Mouse (Mus musculus): ENCODE measurements at regions not wholly inside any gene's neighbourhood (a gene's known extent, or its start where the extent isn't known, plus 50 kb on each side); places are given as distances from the start of the nearest gene placed in this dataset.

- no peak for DNase-seq (ENCODE audit: low spot score, missing footprints)
- no peaks in the 10 kb centered on the region for H3K27me3 ChIP-seq (ENCODE audit: control insufficient read depth, insufficient read depth, low read length)
These were observed 119.4 kb upstream of the Klhl29 start for GRCm38 (mm10) chr12:5494657-5495512.

GRCm38 (mm10) chr12:5464250-5464899 lies 88.9 kb upstream of the Klhl29 start:
- H3K27me3 ChIP-seq (ENCODE audit: control insufficient read depth, insufficient read depth, low read length): no peaks in the 10 kb centered on the region
- DNase-seq (ENCODE audit: low spot score, missing footprints) (peak; percentile 83), ATAC-seq (ENCODE audit: low FRiP score) (peak; percentile 77)
- no peak overlapping the region for H3K4me3 ChIP-seq (ENCODE audit: low read depth, low read length)
- H3K9me3 ChIP-seq (ENCODE audit: control insufficient read depth, low read length): no peaks in the 10 kb centered on the region
- 17% methylated on average over 9 of the region's 9 CpGs for WGBS
- H3K4me1 ChIP-seq (ENCODE audit: control insufficient read depth, insufficient read depth, low read length): peaks cover 2% of the 10 kb centered on the region; the same call in 1 of the 2 replicates
- H3K9ac ChIP-seq (ENCODE audit: low read length): no peak overlapping the region
- no peaks in the 10 kb centered on the region for H3K36me3 ChIP-seq (ENCODE audit: control insufficient read depth, insufficient read depth, low read length)
- H3K27ac ChIP-seq (ENCODE audit: low read depth, low read length): no peak overlapping the region
- no peak overlapping the region for H3K4me2 ChIP-seq

More at GRCm38 (mm10) chr12:5494657-5495512, 119.4 kb upstream of the Klhl29 start:
- no peaks in the 10 kb centered on the region for H3K36me3 ChIP-seq (ENCODE audit: control insufficient read depth, insufficient read depth, low read length)
- no peak overlapping the region for H3K4me2 ChIP-seq
- H3K27ac ChIP-seq (ENCODE audit: low read depth, low read length): no peak overlapping the region
- ATAC-seq (ENCODE audit: low FRiP score): no peak
- no peak overlapping the region for H3K4me3 ChIP-seq (ENCODE audit: low read depth, low read length)
- H3K9me3 ChIP-seq (ENCODE audit: control insufficient read depth, low read length): no peaks in the 10 kb centered on the region
- 59% methylated on average over 7 of the region's 7 CpGs for WGBS
- H3K4me1 ChIP-seq (ENCODE audit: control insufficient read depth, insufficient read depth, low read length): no peaks in the 10 kb centered on the region
- H3K9ac ChIP-seq (ENCODE audit: low read length): no peak overlapping the region

- DNase-seq (ENCODE audit: low spot score, missing footprints): peak; percentile 54
- 84% methylated on average over 2 of the region's 2 CpGs for WGBS
These were observed 77.7 kb upstream of the Klhl29 start for GRCm38 (mm10) chr12:5453157-5453556.

GRCm38 (mm10) chr12:5443730-5444129 lies 68.2 kb upstream of the Klhl29 start:
- Histone ChIP-seq H3K27ac (ENCODE audit: low read depth, low read length) (no peak overlapping the region), H3K36me3 (ENCODE audit: control insufficient read depth, insufficient read depth, low read length) (no peaks in the 10 kb centered on the region), H3K27me3 (ENCODE audit: control insufficient read depth, insufficient read depth, low read length) (no peaks in the 10 kb centered on the region), H3K9ac (ENCODE audit: low read length) (no peak overlapping the region), H3K4me1 (ENCODE audit: control insufficient read depth, insufficient read depth, low read length) (no peaks in the 10 kb centered on the region), H3K4me2 (no peak overlapping the region), H3K4me3 (ENCODE audit: low read depth, low read length) (no peak overlapping the region), H3K9me3 (ENCODE audit: control insufficient read depth, low read length) (no peaks in the 10 kb centered on the region)
- WGBS: 55% methylated on average over 2 of the region's 2 CpGs
- DNase-seq (ENCODE audit: low spot score, missing footprints): no peak
- ATAC-seq (ENCODE audit: low FRiP score): no peak

More at GRCm38 (mm10) chr12:5453157-5453556, 77.7 kb upstream of the Klhl29 start:
- Histone ChIP-seq H3K9ac (ENCODE audit: low read length) (no peak overlapping the region), H3K27ac (ENCODE audit: low read depth, low read length) (no peak overlapping the region), H3K4me1 (ENCODE audit: control insufficient read depth, insufficient read depth, low read length) (no peaks in the 10 kb centered on the region), H3K36me3 (ENCODE audit: control insufficient read depth, insufficient read depth, low read length) (no peaks in the 10 kb centered on the region), H3K4me3 (ENCODE audit: low read depth, low read length) (no peak overlapping the region), H3K4me2 (no peak overlapping the region), H3K27me3 (ENCODE audit: control insufficient read depth, insufficient read depth, low read length) (no peaks in the 10 kb centered on the region), H3K9me3 (ENCODE audit: control insufficient read depth, low read length) (no peaks in the 10 kb centered on the region)
- no peak for ATAC-seq (ENCODE audit: low FRiP score)

- 77% methylated on average over 7 of the region's 7 CpGs for WGBS
- no peaks in the 10 kb centered on the region for H3K27me3 ChIP-seq (ENCODE audit: control insufficient read depth, insufficient read depth, low read length)
- peak; percentile 22; the same call in 1 of the 2 replicates for ATAC-seq (ENCODE audit: low FRiP score)
- no peak overlapping the region for H3K27ac ChIP-seq (ENCODE audit: low read depth, low read length)
- no peak for DNase-seq (ENCODE audit: low spot score, missing footprints)
- H3K36me3 ChIP-seq (ENCODE audit: control insufficient read depth, insufficient read depth, low read length): no peaks in the 10 kb centered on the region
- no peak overlapping the region for H3K9ac ChIP-seq (ENCODE audit: low read length)
- H3K4me2 ChIP-seq: no peak overlapping the region
- no peak overlapping the region for H3K4me3 ChIP-seq (ENCODE audit: low read depth, low read length)
- no peaks in the 10 kb centered on the region for H3K9me3 ChIP-seq (ENCODE audit: control insufficient read depth, low read length)
- H3K4me1 ChIP-seq (ENCODE audit: control insufficient read depth, insufficient read depth, low read length): no peaks in the 10 kb centered on the region
These were observed 67.6 kb upstream of the Klhl29 start for GRCm38 (mm10) chr12:5443091-5443531.

- Histone ChIP-seq H3K27ac (ENCODE audit: low read depth, low read length) (no peak overlapping the region), H3K36me3 (ENCODE audit: control insufficient read depth, insufficient read depth, low read length) (no peaks in the 10 kb centered on the region), H3K4me1 (ENCODE audit: control insufficient read depth, insufficient read depth, low read length) (no peaks in the 10 kb centered on the region), H3K9ac (ENCODE audit: low read length) (no peak overlapping the region), H3K27me3 (ENCODE audit: control insufficient read depth, insufficient read depth, low read length) (no peaks in the 10 kb centered on the region), H3K4me2 (no peak overlapping the region), H3K4me3 (ENCODE audit: low read depth, low read length) (no peak overlapping the region), H3K9me3 (ENCODE audit: control insufficient read depth, low read length) (no peaks in the 10 kb centered on the region)
- WGBS: 85% methylated on average over 5 of the region's 5 CpGs
- DNase-seq (ENCODE audit: low spot score, missing footprints): no peak
- no peak for ATAC-seq (ENCODE audit: low FRiP score)
These were observed 67.2 kb upstream of the Klhl29 start for GRCm38 (mm10) chr12:5442679-5443078.

GRCm38 (mm10) chr12:5440482-5440881 lies 65.0 kb upstream of the Klhl29 start:
- H3K9ac ChIP-seq (ENCODE audit: low read length): no peak overlapping the region
- peaks cover 3% of the 10 kb centered on the region; the same call in 1 of the 2 replicates for H3K4me1 ChIP-seq (ENCODE audit: control insufficient read depth, insufficient read depth, low read length)
- H3K9me3 ChIP-seq (ENCODE audit: control insufficient read depth, low read length): no peaks in the 10 kb centered on the region
- DNase-seq (ENCODE audit: low spot score, missing footprints) (no peak), ATAC-seq (ENCODE audit: low FRiP score) (no peak)
- H3K36me3 ChIP-seq (ENCODE audit: control insufficient read depth, insufficient read depth, low read length): no peaks in the 10 kb centered on the region
- WGBS: 88% methylated on average over 3 of the region's 3 CpGs
- H3K4me3 ChIP-seq (ENCODE audit: low read depth, low read length): no peak overlapping the region
- H3K27ac ChIP-seq (ENCODE audit: low read depth, low read length): no peak overlapping the region
- H3K27me3 ChIP-seq (ENCODE audit: control insufficient read depth, insufficient read depth, low read length): no peaks in the 10 kb centered on the region
- no peak overlapping the region for H3K4me2 ChIP-seq

GRCm38 (mm10) chr12:5435876-5436275 lies 60.4 kb upstream of the Klhl29 start:
- no peak overlapping the region for H3K4me3 ChIP-seq (ENCODE audit: low read depth, low read length)
- no peak overlapping the region for H3K27ac ChIP-seq (ENCODE audit: low read depth, low read length)
- peaks cover 3% of the 10 kb centered on the region; the same call in 1 of the 2 replicates for H3K4me1 ChIP-seq (ENCODE audit: control insufficient read depth, insufficient read depth, low read length)
- WGBS: 70% methylated on average over 3 of the region's 3 CpGs
- H3K36me3 ChIP-seq (ENCODE audit: control insufficient read depth, insufficient read depth, low read length): no peaks in the 10 kb centered on the region
- no peak overlapping the region for H3K4me2 ChIP-seq
- ATAC-seq (ENCODE audit: low FRiP score) (peak; percentile 79), DNase-seq (ENCODE audit: low spot score, missing footprints) (peak; percentile 89)
- no peaks in the 10 kb centered on the region for H3K27me3 ChIP-seq (ENCODE audit: control insufficient read depth, insufficient read depth, low read length)
- H3K9me3 ChIP-seq (ENCODE audit: control insufficient read depth, low read length): no peaks in the 10 kb centered on the region
- no peak overlapping the region for H3K9ac ChIP-seq (ENCODE audit: low read length)

GRCm38 (mm10) chr12:5434060-5434459 lies 58.6 kb upstream of the Klhl29 start:
- Histone ChIP-seq H3K4me1 (ENCODE audit: control insufficient read depth, insufficient read depth, low read length) (peaks cover 3% of the 10 kb centered on the region; the same call in 1 of the 2 replicates), H3K9ac (ENCODE audit: low read length) (no peak overlapping the region), H3K4me2 (no peak overlapping the region), H3K27ac (ENCODE audit: low read depth, low read length) (no peak overlapping the region), H3K9me3 (ENCODE audit: control insufficient read depth, low read length) (no peaks in the 10 kb centered on the region), H3K4me3 (ENCODE audit: low read depth, low read length) (no peak overlapping the region), H3K27me3 (ENCODE audit: control insufficient read depth, insufficient read depth, low read length) (no peaks in the 10 kb centered on the region), H3K36me3 (ENCODE audit: control insufficient read depth, insufficient read depth, low read length) (no peaks in the 10 kb centered on the region)
- ATAC-seq (ENCODE audit: low FRiP score) (no peak), DNase-seq (ENCODE audit: low spot score, missing footprints) (no peak)
- WGBS: 67% methylated on average over 6 of the region's 6 CpGs
